Mouse (Mus musculus): ENCODE results near the gene Slc45a2.

The Slc45a2 gene

DNA sequence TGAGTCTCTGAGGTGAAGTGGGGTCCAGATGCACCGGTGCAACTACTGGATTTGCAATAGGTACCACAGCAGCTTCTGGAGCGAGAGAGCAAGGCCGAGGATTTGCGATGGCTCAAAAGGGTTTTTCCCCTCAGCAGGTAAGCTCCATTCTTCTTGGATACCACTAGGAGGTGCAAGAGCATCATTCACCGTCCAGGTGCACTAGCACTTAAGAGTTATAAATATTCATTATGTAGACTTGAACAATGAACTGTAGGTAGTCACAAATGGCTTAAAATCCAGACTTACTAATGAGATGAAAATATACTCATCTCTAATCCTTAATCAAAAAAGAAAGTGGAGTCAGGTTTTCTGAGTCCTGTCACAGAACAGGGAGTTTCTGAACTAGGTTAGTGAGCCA is 8.2 kb downstream of the Slc45a2 start:
- DNase-seq: no peak

DNA sequence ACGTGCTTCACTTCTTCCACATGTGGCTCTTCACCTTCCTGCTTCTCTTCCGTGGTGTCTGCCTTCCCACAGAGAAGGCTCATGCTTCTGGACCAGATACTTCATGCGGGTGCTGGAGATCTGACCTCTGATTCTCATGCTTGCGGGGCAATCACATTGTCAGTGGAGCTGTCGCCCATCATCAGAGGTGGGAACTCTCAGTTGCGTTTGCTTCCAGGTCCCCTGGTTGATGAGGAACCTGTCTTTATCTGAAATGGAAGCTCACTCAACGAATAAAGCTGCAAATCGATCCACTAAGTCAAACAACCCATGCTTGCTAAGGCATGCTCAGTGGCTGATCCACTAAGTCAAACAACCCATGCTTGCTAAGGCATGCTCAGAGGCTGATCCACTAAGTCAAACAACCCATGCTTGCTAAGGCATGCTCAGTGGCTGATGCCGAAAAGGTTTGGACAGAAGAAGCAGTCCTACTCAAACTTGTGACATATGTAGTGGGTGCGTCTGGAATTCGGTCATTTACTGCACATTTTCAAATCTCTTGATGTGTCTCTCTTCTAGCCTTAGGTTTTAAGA is 10.5 kb downstream of the Slc45a2 start:
- no peak for DNase-seq

DNA sequence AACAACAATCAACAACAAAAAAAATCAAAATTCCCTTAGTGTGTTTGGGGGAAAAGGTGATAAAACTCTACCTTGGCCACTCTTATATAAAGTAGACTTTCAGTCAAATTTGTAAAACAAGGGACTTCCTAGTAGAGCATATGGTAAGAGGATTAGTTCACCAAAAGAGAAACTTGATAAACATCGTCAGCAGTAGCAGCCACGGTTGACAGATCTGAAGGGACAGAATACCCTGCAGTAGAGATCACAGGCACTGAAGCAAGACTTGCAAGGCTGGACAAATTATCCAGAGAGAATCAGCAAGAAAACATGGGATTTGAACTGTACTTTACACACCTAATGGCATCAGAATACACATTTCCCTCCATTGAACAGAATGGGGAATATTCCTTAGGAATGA is 14.4 kb downstream of the Slc45a2 start:
- DNase-seq: no peak

DNA sequence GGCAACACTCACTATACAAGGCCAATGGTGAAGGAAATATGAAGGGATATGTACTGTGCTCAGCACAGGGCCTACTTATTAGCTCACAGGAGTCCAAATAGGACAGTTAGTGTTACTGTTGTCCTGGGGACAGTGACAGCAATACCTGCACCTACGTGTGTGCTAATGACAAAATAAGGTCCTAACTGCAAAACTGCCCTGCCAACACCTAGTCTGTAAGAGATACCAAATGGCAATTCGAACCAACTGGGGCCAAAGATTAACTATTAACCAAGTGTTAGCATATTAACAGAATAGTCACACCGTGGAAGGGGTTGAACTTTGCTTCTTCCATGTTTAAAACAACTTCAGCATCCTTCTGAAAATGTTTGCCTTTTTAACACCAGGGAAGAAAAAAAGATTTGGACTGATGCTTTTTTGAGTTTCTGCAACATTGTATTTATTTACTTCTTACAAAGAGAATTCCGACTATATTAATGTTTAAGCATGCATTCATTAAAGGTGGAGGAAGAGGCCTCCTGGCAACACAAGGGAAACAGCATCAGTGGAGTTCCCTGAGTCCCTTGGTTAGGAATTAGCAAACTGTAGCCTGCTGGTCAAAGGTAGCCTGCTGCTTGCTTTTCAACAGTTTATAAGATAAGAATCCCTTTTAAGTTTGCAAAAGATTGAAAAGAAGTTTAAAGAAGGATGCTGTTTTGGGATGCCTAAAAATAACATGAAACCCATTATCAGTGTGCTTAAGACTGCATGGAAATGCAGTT is 26.5 kb downstream of the Slc45a2 start:
- no peak for DNase-seq

DNA sequence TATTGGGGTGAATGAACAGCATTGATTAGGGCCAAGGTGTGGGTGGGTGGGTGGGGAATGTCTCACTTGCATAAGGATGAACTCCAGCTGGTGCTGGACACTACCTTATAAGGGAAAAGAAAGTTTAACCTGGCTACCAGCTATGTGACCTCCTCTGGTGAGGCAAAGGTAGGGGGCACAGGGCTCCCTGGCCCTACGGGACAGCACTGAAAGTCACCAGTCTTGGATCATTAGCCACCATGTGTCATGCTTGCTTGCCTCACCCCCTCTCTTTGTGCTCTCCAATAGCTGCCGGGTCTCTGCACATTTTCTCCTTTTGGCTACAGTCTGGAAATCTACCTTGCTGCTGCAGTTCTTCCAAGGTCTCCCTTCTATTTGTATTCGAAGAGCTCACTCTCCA is 29.7 kb downstream of the Slc45a2 start:
- no peak for DNase-seq

DNA sequence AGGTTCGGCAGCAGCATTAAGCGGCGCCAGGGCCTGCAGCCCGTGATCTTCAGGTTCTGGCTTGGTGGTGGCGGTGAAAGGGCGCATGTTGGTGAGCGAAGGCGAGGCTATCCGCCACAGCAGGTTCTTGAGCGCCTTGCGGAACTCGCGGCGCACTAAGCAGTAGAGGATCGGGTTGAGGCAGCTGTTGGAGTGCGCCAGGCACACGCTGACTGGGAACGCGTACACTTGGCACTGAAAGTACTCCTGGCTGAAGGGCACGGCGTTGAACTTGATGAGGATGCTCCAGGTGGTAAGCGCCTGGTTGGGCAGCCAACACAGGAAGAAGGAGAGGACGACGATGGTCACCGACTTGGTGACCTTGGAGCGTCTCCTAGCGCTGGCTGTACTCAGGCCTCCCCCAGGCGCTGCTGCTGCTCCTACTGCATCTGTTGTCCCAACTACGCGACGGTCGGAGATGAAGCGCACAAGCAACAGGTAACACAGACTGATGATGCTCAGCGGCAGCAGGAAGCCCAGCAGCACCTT is 35.5 kb downstream of the Slc45a2 start:
- no peak for DNase-seq

DNA sequence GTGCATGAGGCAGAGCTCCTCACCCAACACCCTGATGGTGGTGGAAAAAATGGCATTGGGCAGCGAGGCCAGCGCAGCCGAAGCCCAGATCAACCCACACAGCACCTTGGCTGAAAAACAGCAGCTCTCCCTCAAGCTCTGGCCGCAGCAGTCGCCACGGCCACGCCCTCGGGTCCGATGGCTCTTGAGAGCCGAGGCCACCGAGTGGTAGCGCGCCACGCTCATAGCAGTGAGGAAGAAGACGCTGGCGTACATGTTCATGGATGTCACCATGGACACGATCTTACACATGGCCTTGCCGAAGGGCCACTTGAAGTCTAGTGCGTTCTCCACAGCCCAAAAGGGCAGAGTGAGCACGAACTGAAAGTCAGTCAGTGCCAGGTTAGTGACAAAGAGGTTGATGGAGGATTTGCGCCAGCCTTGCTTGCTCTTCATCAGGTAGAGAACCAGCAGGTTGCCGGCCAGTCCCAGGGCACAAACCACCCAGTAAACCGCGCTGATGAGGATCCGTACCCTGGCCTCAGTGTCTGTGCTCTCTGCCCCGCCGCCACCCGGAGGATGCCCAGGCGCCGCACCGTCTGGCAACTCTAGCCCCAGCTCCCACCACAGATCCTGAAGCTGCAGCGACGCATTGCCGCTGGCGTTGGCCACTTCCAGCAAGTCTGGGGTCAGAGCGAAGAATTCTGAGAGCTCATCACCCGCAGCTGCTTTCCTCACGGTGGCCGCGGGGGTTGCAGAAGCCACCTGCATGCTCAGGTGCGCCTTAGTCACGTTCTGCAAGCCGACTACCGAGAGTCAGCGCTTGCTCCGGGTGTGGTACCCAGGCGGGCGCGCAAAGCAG is 36.2 kb downstream of the Slc45a2 start:
- DNase-seq: no peak

DNA sequence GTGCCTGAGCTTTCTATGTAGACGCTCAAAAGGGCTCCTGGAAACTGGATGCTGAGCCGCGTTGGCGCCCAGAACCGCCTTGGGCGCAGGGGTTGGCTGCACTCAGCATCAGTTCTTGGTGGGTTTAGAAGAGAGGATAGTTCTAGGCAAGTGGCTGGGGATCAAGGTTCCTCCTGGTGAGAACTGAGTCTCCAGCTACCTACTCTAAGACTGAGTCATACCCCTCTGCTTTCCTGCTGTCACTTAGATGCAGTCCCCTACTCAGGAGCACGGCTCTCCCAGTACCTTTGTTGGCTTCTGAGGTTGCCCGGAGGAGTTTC is 36.8 kb downstream of the Slc45a2 start:
- no peak for DNase-seq

DNA sequence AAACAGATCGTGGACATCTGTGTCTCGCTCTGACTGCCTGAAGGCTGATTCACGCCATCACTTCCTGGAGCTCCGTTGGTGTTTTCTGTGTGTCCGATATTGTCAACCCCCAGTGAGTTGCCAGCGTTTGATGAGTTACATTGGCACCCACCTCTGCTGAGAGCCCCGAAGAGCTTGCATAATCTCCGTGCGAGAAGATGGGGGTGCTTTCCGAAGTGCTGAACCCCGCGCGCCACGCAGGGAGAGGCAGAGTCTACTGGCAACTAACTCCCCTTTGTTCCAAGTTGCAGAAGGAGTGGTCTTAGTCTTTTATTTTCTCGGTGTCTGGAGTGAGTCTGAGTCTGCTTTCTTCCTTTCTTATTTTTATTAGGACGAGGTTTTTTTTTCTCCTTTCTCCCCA is 37.2 kb downstream of the Slc45a2 start, which contains the start of gene Rxfp3:
Rxfp3 (minus strand) TSS at position 281 of the 400 bp plus-strand sequence.
- DNase-seq: no peak

DNA sequence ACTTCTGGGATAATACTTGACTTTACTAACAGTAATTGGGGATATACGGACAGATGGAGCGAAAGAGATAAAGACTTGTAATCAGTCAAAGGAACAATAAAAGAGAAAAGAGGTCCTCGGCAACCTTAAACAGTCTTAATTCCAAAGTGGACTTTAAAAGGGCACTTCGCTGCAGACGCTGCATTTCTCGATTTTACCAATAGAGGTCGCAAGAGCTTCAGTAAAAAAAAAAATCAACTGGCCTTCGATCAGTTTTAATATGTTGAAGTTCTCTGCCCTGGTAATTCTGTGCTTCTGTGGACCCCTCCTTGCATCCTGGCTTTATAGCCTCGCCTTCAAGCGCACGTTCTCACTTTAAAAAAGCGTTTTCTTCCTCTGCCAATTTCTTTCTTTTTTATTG is 38.0 kb downstream of the Slc45a2 start:
- DNase-seq: no peak

DNA sequence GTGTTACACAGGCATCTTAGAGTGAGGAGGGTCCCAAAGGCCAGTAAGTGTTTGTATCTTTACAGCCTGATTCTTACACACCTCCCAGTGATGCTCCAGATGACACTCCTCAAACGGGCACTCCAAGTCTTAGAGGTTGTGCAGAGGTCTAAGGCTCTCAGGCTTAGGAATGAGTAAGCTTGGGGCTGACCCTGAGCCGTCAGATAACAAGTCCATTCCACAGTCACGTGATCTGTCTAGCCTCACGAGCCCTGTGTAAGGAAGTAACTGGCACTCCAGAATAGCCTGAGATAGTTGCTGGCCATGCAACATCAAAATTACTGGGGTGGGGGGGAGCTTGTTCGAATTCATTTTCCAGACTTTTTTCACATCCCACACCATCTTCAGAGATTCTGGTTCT is 39.5 kb downstream of the Slc45a2 start:
- DNase-seq: no peak

DNA sequence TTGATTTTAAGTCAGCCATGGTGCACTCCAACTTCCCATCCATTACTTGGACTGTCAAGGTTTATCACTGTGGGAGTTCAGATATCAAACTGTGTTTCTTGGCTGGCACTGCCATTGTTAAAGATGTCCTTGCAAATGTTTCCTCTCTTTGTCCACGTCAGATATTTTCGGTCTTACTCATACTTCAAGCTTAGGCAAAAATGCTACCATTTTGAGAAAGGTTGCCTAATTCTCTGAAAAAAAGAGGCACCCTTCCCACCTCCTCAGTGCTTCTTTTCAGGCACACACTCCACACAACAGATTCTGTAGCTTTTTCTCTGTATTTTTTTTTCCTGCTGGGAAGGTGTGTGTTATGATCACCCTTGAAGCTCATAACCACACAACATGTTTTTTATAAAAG is 40.7 kb downstream of the Slc45a2 start:
- no peak for DNase-seq

DNA sequence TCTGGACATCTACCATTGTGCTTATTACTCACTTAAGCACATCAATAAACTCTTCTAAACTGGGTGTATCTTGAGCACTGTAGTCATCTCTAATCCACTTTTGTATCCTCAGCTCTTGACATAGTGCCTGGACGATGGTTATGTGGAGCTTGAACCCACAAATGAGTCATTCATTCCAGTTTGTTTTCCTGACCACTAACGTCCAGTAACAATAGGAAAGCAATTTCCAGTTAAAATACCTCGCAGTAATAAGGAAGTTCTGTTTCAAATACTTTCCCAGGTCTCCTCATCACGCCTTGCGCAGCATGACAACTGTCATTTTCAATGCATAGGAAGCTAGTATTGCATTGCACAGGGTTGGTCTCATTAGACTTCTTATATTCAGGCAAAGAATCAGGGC is 42.3 kb downstream of the Slc45a2 start:
- no peak for DNase-seq

DNA sequence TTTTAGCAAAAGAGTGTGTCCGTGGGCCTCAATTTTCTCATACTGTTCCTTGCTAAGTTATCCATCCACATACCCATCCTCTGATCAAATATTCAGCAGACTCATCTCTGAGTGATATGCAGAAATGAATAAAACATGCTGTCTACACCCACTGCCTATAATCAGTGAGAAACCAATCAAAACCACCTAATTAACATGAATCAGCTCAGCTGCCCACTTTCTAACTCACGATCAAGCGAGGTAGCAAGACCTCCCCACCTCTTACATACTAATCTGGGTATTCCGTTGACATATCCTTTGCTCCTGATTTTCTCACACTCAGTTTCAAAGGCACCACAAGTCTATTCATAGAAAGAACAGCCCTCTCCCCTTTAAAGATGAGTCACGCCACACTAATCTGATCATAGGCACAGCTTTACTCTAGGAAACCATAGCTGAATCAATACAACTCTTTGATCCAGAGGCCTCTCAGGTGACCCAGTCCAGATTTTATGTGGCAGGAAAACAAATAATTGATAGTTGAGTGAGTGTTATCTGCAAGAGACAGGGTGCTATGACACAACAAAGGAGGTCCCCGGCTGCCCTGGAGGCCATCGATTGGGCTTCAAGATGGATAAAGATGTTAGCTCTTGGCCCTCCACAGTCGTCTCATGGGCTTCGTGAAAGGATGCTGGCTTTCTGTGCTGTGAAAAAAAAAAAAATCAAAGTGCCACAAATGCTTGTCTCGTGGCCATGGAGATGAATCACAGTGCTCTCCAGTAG is 53.3 kb downstream of the Slc45a2 start:
- DNase-seq: no peak

DNA sequence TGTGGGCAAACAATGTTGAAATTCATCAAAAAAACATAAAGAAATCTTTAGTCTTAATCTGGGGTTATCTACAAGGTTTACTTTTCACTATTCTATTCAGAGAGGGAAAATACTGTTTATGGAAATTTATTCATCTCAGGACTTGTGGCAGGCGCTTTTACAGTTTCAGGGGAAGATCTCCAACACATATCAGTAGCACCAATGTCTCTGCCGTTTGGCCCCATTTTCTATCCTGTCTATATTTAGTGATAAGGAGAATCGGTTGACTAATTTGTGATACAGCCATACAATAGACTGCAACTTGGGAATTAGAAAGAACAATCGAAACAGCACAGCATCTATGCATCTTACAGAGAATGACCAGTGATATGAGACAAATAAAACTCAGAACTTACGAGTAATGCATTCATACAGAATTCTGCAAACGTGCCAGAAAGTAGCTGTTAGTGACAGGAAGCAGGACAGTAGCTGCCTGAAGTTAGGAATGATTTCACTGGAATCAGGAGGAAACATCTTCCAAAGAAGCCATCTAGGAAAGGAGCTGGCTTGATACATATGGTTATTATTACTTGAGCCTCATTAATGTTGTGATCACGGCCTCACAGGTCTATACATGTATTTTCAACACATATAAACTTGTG is 54.0 kb downstream of the Slc45a2 start:
- no peak for DNase-seq

DNA sequence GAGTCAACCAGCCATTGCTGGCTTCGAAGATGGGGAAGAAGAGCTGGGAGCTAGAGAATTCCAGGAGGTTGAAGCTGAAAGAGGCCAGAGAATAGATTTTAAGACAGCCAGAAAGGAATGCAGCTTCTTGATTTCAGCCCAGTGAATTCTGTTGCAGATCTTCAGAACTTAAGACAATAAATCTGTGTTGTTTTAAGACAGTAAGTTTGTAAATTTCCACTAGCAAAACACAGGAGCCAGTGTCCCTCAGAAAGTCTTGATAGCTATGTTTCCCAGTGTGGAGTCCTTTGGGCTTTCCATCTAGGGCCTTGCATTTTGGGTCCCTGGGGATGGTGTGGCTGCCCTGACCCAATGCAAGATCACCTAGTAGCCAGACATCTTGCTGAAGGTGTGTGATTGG is 62.4 kb downstream of the Slc45a2 start:
- no peak for DNase-seq

DNA sequence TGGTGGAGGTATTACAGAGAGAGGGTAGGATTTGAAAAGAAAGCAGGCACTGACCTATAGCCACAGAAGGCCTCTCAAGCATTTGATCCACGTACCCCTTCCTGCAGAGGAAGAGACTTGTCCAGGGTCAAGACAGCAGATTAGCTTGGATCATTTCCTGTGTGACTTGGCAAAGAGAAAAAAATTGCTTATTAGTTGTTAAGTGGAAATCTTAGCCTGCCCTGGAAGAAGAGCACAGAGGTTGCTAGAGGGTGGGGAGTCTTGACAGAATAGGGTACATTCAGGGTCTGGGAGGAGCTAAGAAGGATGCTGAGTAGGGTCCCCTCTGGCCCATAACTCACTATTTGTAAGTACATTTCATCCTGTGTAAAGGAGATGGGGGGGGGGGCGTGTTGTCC is 63.6 kb downstream of the Slc45a2 start:
- no peak for DNase-seq

DNA sequence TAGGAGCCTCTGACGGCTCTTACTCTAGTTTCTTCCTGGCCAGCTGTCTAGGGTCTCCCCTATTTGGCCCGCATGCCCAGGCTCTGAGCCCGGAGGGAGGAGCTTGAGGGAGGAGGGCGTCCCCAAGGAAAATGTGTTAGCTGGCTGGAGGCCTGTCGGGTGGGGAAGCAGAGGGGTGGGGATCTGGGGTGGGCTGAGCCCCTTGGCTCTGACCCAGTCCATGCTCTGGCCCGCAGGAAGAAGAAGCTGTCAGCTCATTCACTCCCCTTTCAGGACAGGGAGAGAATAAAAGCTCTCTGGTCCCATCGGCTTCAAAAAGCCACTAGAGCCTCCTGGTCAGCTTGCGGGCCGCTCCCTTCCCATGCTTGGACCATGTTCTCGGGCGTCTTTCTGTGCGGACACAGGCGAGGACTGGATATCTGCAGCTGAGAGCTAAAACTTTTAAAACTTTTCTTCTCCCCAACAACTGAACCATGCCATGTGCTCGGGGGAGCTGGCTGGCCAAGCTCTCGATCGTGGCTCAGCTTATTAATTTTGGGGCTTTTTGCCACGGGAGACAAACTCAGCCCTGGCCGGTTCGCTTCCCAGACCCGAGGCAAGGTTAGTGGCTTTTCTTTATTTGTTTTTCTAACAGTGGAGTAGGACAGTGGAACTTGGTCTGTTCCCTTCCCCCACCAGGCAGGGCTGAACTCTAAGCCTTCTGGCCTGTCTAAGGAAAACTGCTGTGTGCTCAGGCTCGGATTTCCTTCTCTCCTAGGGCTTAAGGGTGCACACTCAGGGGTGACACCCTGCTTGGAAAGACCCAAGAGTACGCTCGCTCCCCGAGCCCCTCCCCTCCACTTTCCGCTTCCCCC is 64.3 kb downstream of the Slc45a2 start, which contains the start of gene Adamts12:
Adamts12 (plus strand) TSS at position 233 of the 854 bp plus-strand sequence.
- DNase-seq: peak; percentile 50

DNA sequence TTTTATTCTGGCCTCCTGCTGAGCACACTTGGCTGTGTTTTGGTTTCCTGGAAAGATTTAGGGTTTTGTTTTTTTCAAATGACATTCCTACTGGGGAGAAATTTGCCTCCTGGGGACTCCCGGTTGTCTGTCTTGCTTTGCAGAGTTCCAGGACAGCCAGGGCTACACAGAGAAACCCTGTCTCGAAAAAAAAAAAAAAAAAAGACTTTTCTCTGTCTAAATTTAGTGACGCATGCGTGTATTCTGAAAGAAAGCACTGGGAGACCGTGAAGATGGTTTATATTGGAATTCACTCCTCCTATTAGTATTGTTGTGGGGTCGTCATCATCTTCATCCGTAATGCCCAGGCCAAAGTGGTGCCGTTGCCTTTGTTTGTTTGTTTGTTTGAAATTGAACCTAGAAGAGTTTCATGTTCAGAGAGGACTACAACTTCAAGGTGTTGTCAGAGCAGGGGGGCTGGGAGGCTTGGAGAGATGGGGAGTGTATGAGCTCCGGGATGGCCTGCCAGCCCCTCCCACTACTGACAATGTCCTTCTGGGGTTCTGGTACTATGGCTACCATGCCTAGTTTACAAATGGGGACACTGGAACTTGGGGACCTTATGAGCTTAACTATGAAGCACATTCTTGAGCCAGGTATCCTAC is 65.1 kb downstream of the Slc45a2 start:
- no peak for DNase-seq

DNA sequence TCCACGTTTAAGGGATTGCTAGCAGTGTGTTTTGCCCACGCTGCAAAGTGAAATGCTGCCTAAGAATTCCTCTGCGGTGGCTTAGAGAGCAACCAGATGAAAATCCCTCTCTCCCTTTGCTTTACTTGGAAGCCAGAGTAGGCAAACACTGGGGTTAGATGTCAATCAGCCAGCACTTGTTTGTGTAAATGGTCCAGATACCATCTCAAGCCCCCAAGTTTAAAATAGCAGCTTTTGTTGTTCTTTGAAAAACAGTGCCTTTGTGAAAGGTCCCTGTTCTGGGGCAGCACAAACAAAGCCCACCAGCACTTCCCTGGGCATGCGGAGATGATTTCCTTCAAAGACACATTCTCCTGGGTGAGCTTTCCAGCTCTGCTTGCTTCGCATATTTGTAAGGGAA is 65.8 kb downstream of the Slc45a2 start:
- DNase-seq: no peak

DNA sequence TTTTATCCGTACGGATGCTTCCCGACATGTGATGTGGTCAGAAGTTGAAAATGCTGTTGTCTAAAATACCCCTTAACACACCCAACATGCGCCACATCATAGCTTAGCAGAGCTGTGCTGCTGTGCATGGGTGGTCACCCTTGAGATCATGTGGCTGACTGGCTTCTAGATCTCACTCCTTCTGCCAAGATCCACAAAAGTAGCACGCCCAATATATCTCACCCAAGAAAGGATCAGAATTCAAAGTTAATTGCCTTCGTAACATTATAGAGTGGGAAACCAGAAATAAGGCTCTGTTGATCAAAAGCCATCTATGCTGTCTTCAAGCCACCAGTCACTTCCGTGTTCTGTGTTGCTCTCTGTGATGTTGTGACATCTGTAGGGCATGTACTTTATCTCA is 67.4 kb downstream of the Slc45a2 start:
- DNase-seq: no peak
